Mouse (Mus musculus): ENCODE results near the gene Ptger1. TPM values are rescaled to one million over a fixed set of nuclear protein-coding genes. Genes with fewer than 3 reads are reported as not detected.

Gene Ptger1
- polyA plus RNA-seq, 1 experiment from 2014 or later: 0.38 TPM

GRCm38 (mm10) chr8:83681099-83681498 is 14.6 kb downstream of the Ptger1 start:
- no peak for DNase-seq (ENCODE audit: low spot score)
- 0 out of 2 replicates have a peak overlapping the region, but pooled peaks have one; percentile 19 for H3K27ac ChIP-seq (replicated peaks)
- H3K4me3 ChIP-seq: no peak overlapping the region
- H3K36me3 ChIP-seq: peaks cover 92% of the 10 kb centered on the region
- H3K4me1 ChIP-seq: no peaks in the 10 kb centered on the region
- no peaks in the 10 kb centered on the region for H3K9me3 ChIP-seq (replicated peaks)
- no peaks in the 10 kb centered on the region for H3K27me3 ChIP-seq (ENCODE audit: low read depth, poor library complexity, severe bottlenecking)
- WGBS: 37% methylated on average over 6 of the region's 6 CpGs

DNA sequence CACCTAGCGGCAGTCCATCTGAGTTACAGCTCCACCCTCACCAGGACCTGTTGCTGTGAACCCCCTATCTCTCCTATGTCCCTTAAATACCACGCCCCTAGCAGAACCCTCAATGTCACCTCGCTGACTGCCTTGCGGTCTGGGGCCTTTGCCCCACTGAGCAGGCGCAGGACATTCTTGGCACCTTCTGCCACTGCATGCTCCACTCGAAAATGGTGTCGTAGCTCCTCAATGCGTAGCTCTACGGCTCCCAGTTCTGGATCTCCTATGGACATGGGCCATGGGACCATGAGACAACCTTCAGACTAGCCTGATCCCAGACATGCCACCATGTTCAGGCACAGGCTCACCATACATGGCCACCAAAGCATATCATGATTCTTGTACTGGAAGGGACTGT is 18.0 kb downstream of the Ptger1 start:
- DNase-seq (ENCODE audit: low spot score): no peak
- WGBS: 96% methylated on average over 9 of the region's 9 CpGs
- Histone ChIP-seq H3K27me3 (ENCODE audit: low read depth, poor library complexity, severe bottlenecking) (no peaks in the 10 kb centered on the region), H3K27ac (replicated peaks) (no peak overlapping the region), H3K36me3 (peaks cover 78% of the 10 kb centered on the region), H3K9me3 (replicated peaks) (no peaks in the 10 kb centered on the region), H3K4me1 (no peaks in the 10 kb centered on the region), H3K4me3 (no peak overlapping the region)

DNA sequence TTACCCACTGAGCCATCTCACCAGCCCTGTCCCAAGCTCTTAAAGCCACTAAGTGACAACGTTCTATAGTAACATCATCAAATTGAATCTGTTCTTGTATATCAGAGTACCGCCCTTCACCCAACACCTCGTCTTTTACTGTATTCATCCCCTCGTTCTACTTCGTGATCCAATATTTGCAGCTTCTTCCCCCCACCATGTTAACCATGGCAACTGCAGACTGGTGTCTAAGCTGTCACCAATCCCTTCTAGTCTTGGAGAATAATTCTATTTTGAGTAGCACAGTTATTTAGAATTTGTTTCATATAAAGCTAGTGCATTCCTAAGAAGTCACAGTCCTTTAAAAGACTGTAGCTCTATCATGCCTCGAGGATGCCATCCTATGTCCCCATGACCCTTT is 22.8 kb downstream of the Ptger1 start:
- Histone ChIP-seq H3K27ac (replicated peaks) (no peak overlapping the region), H3K36me3 (peaks cover 70% of the 10 kb centered on the region), H3K9me3 (replicated peaks) (no peaks in the 10 kb centered on the region), H3K4me1 (no peaks in the 10 kb centered on the region), H3K27me3 (ENCODE audit: low read depth, poor library complexity, severe bottlenecking) (no peaks in the 10 kb centered on the region), H3K4me3 (no peak overlapping the region)
- DNase-seq (ENCODE audit: low spot score): no peak
- WGBS: 88% methylated on average over 6 of the region's 6 CpGs

DNA sequence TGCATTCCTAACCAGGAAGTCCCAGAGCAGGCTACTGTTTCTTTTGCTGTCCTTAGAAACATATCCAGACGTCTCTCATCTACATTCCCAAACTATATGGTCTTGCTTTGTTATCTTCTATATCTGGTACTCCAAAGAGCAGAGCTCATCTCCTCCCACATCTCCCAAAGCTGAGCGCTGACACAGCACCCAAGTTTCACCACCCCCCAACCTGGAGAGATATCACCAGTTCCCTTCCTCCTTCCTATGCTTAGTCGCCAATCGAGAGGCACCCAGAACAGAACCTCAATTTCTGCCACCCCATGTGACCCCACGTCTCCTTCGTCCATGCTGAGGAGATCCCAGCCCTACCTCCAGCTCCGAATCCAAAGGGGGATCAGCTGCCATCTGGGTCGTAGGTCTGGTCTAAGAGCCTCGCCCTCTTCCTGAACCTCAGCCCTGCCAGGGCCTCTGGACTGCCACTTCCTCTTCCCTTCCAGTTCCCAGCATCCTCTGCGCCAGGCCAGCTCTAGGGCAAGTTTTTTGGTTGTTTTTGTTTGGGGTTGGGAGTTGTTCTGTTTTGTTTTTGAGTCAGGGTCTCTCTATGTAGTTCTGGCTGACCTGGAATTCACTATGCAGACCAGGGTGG is 27.2 kb downstream of the Ptger1 start:
- no peak overlapping the region for H3K4me3 ChIP-seq
- H3K27me3 ChIP-seq (ENCODE audit: low read depth, poor library complexity, severe bottlenecking): 0 out of 2 replicates have a peak, but pooled peaks cover 8% of the 10 kb centered on the region
- H3K9me3 ChIP-seq (replicated peaks): no peaks in the 10 kb centered on the region
- peaks cover 21% of the 10 kb centered on the region for H3K4me1 ChIP-seq
- H3K27ac ChIP-seq (replicated peaks): no peak overlapping the region
- peaks cover 38% of the 10 kb centered on the region for H3K36me3 ChIP-seq
- WGBS: 84% methylated on average over 10 of the region's 10 CpGs
- DNase-seq (ENCODE audit: low spot score): no peak

DNA sequence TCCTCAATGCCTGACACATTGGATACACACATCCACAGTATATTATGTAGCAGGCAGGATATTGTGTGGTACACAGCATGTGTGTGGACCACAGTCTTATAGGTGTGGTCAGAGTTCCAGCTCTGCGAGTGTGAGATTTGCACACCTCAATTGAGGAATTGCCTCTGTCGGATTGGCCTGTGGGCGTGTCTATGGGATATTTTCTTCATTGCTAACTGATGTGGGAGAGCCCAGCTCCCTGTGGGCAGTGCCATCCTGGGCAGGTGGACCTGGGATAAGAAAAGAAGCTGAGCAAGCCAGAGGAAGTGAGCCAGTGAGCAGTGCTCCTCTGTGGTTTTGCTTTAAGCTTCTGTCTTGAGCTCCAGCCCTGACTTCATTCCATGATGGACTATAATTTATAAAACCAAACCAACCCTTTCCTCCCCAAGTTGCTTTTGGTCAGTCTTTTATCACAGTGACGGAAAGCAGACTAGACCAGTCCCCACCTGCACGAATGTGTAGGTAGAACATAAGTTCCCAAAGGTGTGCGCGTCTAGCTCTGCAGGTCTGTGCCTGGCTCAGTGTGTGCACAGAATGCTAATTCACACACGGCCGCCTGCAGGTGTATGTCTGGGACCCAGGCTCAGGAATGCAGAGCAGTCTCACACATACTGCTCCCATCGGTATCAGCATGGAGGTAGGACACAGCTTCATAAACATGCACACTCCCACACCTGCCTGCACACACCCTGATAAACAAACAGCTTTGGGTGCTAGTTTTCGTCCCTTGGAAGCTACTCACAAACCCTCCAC is 28.1 kb downstream of the Ptger1 start:
- Histone ChIP-seq H3K4me3 (no peak overlapping the region), H3K4me1 (peaks cover 27% of the 10 kb centered on the region), H3K27me3 (ENCODE audit: low read depth, poor library complexity, severe bottlenecking) (0 out of 2 replicates have a peak, but pooled peaks cover 8% of the 10 kb centered on the region), H3K36me3 (peaks cover 33% of the 10 kb centered on the region), H3K27ac (replicated peaks) (no peak overlapping the region), H3K9me3 (replicated peaks) (no peaks in the 10 kb centered on the region)
- no peak for DNase-seq (ENCODE audit: low spot score)
- 91% methylated on average over 11 of the region's 11 CpGs for WGBS

- Histone ChIP-seq H3K36me3 (peaks cover 24% of the 10 kb centered on the region), H3K27ac (replicated peaks) (no peak overlapping the region), H3K27me3 (ENCODE audit: low read depth, poor library complexity, severe bottlenecking) (0 out of 2 replicates have a peak, but pooled peaks cover 8% of the 10 kb centered on the region), H3K9me3 (replicated peaks) (no peaks in the 10 kb centered on the region), H3K4me1 (peaks cover 36% of the 10 kb centered on the region), H3K4me3 (no peak overlapping the region)
- WGBS: 88% methylated on average over 17 of the region's 17 CpGs
- DNase-seq (ENCODE audit: low spot score): no peak
Observed at GRCm38 (mm10) chr8:83695351-83696106, 29.1 kb downstream of the Ptger1 start.

GRCm38 (mm10) chr8:83697374-83698220 is 31.1 kb downstream of the Ptger1 start:
- WGBS: 61% methylated on average over 19 of the region's 19 CpGs
- H3K27ac ChIP-seq (replicated peaks): peak overlapping the region; percentile 94; the same call in 1 of the 2 replicates
- H3K36me3 ChIP-seq: peaks cover 3% of the 10 kb centered on the region
- peaks cover 36% of the 10 kb centered on the region for H3K4me1 ChIP-seq
- H3K4me3 ChIP-seq: peak overlapping the region; percentile 89
- 0 out of 2 replicates have a peak, but pooled peaks cover 8% of the 10 kb centered on the region for H3K27me3 ChIP-seq (ENCODE audit: low read depth, poor library complexity, severe bottlenecking)
- DNase-seq (ENCODE audit: low spot score): no peak
- H3K9me3 ChIP-seq (replicated peaks): no peaks in the 10 kb centered on the region

DNA sequence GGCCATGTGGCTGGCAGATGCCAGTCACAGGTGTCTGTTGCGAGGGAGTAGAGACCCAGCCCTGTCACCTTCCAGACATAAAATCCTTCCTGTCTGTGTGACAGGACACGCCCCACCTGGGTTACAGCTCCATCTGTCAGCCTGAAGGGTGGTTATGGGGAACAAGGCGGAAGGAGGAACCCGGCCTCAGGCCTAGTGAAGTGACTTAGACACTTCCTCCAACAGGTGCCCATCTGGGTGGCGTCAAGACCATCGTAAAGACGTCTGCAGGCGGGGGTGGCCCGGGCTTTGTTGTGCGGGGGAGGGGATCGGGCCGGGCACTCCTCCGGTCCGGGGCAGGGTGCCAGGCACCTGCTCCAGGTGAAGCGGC is 31.8 kb downstream of the Ptger1 start:
- Histone ChIP-seq H3K36me3 (no peaks in the 10 kb centered on the region), H3K4me3 (peak overlapping the region; percentile 89), H3K9me3 (replicated peaks) (no peaks in the 10 kb centered on the region), H3K4me1 (peaks cover 36% of the 10 kb centered on the region), H3K27me3 (ENCODE audit: low read depth, poor library complexity, severe bottlenecking) (0 out of 2 replicates have a peak, but pooled peaks cover 8% of the 10 kb centered on the region), H3K27ac (replicated peaks) (peak overlapping the region; percentile 94)
- no peak for DNase-seq (ENCODE audit: low spot score)
- WGBS: 3% methylated on average over 15 of the region's 15 CpGs

- Histone ChIP-seq H3K4me3 (peak within 1 kb of the TSS; percentile 89), H3K9me3 (replicated peaks) (no peaks in the 10 kb centered on the region), H3K27ac (replicated peaks) (peak within 1 kb of the TSS; percentile 94), H3K36me3 (no peaks in the 10 kb centered on the region), H3K27me3 (ENCODE audit: low read depth, poor library complexity, severe bottlenecking) (0 out of 2 replicates have a peak, but pooled peaks cover 8% of the 10 kb centered on the region), H3K4me1 (peaks cover 36% of the 10 kb centered on the region)
- WGBS: under 1% methylated on average over 79 of the region's 85 CpGs
- DNase-seq (ENCODE audit: low spot score): peak; percentile 90
Observed at GRCm38 (mm10) chr8:83698661-83699453, 32.4 kb downstream of the Ptger1 start, which contains the start of gene Pkn1. TSS of gene Pkn1 (minus strand) at chr8:83699179.

DNA sequence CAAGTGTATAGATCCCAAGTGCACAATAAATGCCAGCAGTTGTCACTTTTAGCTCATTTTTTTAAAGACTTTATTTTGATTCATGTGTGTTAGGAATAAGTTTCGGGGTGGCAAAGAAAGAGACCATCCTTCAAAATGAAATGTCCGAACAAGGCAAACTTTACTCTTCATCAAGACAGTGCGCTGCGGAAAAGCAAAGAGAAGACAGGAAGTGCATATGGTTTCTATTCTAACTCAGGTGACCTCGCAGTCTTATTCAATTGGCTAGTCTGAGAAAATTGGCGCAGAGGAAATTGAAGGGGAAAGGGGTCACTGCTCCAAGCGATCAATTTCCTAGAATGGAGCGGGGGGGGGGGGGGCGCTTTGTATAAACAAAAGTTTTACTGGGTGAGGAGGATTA is 33.1 kb downstream of the Ptger1 start:
- WGBS: 49% methylated on average over 9 of the region's 9 CpGs
- no peaks in the 10 kb centered on the region for H3K9me3 ChIP-seq (replicated peaks)
- no peak for DNase-seq (ENCODE audit: low spot score)

GRCm38 (mm10) chr8:83700423-83701085 is 34.1 kb downstream of the Ptger1 start:
- H3K9me3 ChIP-seq (replicated peaks): no peaks in the 10 kb centered on the region
- peaks cover 36% of the 10 kb centered on the region for H3K4me1 ChIP-seq
- DNase-seq (ENCODE audit: low spot score): no peak
- H3K27ac ChIP-seq (replicated peaks): no peak overlapping the region
- 0 out of 2 replicates have a peak, but pooled peaks cover 8% of the 10 kb centered on the region for H3K27me3 ChIP-seq (ENCODE audit: low read depth, poor library complexity, severe bottlenecking)
- H3K36me3 ChIP-seq: no peaks in the 10 kb centered on the region
- WGBS: 87% methylated on average over 9 of the region's 9 CpGs
- no peak overlapping the region for H3K4me3 ChIP-seq

More for the DNA sequence above, 33.1 kb downstream of the Ptger1 start:
- Histone ChIP-seq H3K27ac (replicated peaks) (peak overlapping the region; percentile 94), H3K4me1 (peaks cover 36% of the 10 kb centered on the region), H3K36me3 (no peaks in the 10 kb centered on the region), H3K27me3 (ENCODE audit: low read depth, poor library complexity, severe bottlenecking) (0 out of 2 replicates have a peak, but pooled peaks cover 8% of the 10 kb centered on the region), H3K4me3 (peak overlapping the region; percentile 89)
